Mouse (Mus musculus) activated CD4-positive, CD25-positive, alpha-beta regulatory T cell, adult 4 months (primary cell): Measurements from ENCODE around the gene Zdhhc20. TPM values are rescaled to one million over a fixed set of nuclear protein-coding genes. Genes with fewer than 3 reads are reported as not detected.
"Not testable (repeated sequence)": the region's sequence is repeated elsewhere in the genome, so short reads cannot be mapped to it uniquely, and the experiment has no call there.

Experiments used
- ATAC-seq: one replicate; pipeline ENCODE4 v1.8.0; 2017
- polyA plus RNA-seq, 2 experiments: library from polyadenylated mRNA; unstranded; fragments of 100-300 nt; shearing (Covaris generic); gene quantifications; one replicate each; pipeline ENCODE4 v1.2.1; 2017

The Zdhhc20 gene
- polyA plus RNA-seq = 100 to 1,000 TPM; 212 to 237 TPM

DNA sequence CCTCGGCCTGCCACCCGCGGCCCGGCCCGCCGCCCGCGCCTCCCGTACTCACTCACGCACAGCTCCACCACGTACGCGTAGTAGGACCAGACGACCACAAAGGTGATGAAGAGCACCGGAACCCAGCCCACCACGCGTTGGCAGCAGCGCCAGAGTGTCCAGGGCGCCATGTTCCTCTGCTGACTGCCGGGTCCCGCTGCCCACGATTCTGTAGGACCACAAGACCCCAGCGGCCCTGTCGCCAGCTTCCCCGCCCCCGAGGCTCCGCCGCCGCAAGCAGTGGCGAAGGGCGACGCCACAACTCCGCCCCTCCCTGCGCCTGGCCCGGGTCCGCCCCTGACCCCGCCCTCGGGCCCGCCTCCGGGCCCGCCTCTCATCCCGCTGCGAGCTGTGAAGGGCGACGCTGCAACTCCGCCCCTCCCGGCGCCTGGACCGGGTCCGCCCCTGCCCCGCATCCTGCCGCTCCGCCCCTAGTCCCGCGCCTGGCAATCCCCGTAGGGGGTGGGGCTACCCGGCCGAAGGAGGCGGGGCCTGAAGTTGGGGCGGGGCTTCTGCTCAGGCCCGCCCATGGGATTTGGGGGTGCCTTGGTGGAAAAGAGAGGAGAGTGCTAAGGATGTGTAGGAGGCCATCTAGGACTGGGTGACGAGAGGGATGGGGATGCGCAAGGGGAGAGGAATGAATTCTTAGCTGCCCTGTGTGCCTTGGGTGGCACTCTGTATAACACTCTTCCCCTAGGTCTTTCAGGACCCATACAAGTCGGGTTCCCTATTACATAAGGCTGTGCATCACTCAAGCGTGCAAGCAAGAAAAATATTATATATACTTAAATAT, at the start of gene Zdhhc20:
Gene Zdhhc20, minus strand, starts transcription at position 266 of the 832 bp plus-strand sequence.
- ATAC-seq = peak; percentile 91

- no peak for ATAC-seq
These were observed 47.2 kb upstream of the Zdhhc20 start for GRCm38 (mm10) chr14:57937297-57937696.

DNA sequence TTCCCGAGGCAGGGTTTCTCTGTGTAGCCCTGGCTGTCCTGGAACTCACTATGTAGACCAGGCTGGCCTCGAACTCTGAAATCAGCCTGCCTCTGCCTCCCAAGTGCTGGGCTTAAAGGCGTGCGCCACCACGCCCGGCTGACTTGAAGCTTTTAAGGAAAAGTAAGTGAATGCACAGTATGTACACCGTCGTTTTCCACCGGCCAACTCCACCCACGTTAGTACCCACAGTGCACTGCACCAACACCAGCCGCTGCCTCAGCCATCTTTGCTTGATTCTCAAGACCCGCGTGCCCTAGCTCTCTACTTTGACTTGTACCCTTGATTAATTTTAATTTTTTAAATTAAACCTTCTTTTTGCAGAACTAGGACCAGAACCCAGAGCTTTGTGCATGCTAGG, 44.6 kb upstream of the Zdhhc20 start:
- no peak for ATAC-seq

- ATAC-seq = no peak
These were observed 43.5 kb upstream of the Zdhhc20 start for GRCm38 (mm10) chr14:57933608-57934007.

DNA sequence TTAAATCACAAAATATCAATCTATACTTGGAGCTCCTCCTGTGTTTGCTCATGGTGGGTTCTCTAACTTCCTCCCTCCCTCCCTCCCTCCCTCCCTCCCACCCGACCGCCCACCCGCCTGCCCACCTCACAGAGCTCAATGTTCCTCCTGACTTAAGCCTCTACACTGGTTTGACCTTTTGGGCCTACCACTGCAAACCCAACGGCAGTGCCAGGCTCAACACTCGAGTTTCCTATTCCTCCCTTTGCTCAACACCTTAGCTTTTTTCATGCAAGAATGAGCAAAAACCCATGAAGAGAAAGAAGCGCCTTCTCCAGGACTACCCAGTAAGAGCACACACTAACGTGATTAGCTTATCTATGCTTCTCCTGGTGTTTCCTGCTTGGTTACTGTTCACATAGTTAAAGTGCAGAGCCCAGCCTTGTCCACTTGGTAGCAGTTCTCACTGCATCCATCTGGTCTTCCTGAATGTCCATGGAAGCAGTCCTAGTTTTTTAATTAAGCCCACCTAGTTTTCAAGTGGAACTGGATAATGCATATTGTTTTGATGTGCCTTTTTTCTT, 42.9 kb upstream of the Zdhhc20 start:
- no peak for ATAC-seq

DNA sequence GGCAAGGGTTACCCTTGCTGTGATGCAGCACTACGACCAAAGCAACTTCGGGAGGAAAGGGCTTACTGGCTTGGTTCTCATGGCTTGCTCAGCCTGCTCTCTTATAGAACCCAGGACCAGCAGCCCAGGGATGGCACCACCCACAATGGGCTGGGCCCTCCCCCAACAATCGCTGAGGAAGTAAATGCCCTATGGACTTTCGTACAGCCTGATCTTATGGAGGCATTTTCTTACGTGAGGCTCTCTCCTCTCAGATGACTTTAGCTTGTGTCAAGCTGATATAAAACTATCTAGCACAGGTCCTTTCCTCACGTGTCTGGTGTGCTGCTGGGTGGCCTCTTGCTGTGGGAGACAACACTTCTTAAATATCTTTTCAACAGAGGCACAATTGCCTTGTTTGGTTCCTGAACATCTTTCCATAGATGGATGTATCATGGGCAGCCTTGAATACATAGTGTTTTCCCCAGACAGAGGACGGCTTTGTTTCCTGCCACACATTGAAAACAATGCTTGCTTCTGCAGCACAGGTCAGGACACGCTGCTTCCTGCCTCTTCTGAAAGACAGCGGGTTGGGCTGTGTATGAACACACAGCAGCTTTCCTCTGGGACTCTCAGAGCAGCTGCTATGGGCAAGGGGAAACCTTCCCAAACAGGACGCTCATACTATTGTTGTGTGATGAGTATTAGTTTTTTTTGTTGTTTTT, 31.5 kb upstream of the Zdhhc20 start:
- no peak for ATAC-seq

DNA sequence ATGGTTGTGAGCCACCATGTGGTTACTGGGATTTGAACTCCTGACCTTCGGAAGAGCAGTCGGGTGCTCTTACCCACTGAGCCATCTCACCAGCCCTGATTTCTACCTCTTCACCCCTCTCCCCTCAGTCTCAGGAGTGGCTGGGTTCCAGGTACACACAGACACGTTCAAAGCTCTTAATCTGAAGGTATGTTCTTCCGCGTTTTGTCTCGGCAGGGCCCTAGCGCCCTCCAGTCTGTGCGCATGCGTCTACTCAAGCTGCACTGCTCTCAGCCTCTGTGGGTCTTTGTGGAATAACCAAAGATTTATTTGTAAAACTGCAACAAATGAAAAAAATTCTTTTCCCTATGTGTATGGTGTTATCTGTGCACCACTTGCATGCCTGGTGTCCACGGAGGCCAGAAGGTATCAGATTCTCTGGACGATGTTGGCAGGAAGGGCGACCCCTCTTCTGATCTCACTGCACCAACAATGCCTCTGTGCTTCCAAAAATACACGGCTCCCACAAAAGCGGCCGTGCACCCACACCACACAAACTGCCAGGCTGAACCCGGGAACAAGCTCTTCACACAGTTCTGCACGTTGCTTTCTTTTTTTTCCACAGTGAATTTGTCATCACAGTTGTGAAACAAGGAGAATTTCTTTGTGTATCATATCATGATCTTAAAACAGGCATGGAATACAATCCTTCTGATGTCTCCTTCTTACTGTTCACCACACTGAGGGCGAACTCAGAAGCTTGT, 30.7 kb upstream of the Zdhhc20 start:
- no peak for ATAC-seq

- ATAC-seq = no peak
These were observed 29.2 kb upstream of the Zdhhc20 start for GRCm38 (mm10) chr14:57919148-57919875.

DNA sequence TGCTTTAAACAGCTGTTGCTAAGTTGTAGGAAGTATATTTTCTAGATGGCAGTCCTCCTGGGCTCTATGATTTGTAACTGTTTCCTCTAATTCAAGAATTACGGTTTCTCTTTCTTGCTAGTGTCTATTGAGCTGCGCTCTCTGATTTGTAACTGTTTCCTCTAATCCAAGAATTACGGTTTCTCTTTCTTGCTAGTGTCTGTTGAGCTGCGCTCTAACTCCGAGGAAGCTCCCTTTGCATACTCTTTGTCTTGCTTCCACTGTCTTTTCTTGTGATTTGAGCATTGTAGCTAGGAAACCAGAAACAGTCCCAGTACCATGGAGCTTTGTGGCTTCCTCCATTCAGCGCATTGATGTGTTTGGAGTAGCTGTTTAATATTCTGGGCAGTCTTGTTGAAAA, 25.3 kb upstream of the Zdhhc20 start:
- ATAC-seq = no peak

DNA sequence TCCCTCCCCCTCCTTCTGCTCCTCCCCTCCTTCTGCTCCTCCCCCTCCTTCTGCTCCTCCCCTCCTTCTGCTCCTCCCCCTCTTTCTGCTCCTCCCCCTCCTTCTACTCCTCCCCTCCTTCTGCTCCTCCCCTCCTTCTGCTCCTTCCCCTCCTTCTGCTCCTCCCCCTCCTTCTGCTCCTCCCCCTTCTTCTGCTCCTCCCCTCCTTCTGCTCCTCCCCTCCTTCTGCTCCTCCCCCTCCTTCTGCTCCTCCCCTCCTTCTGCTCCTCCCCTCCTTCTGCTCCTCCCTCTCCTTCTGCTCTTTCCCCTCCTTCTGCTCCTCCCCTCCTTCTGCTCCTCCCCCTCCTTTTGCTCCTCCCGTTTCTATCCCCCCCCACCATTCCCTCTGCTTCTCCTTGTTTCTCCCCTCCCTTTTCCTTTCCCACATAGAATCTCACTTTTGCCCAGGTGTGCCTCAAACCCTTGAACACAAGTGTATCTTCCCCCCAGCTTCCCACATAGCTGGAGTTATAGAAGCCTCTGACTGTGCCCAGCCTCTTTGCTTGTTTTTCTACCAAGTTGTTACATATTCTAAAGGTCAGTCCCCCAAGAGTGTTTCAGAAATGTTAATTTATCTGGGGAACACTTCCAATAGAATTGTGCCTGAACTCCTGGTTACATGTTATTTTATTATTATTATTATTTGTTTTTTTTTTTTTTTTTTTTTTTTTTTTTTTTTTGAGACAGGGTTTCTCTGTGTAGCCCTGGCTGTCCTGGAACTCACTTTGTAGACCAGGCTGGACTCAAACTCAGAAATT, 22.3 kb upstream of the Zdhhc20 start:
- not testable (repeated sequence) for ATAC-seq

DNA sequence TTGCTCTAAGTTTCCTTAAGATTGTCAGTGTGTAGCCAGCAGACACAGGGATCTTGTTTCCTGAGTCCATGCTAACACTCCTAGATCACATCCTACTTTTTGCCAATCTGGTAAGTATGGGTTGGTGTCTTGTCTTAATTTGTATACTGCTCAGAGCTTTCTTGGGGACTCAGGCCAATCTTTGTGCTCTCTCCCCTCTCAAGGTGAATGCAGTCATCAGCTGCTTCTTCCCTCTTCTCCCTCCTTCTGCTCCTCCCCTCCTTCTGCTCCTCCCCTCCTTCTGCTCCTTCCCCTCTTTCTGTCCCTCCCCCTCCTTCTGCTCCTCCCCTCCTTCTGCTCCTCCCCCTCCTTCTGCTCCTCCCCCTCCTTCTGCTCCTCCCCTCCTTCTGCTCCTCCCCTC, 21.7 kb upstream of the Zdhhc20 start:
- ATAC-seq = not testable (repeated sequence)

- no peak for ATAC-seq
These were observed 21.2 kb upstream of the Zdhhc20 start for GRCm38 (mm10) chr14:57911316-57911715.

- peak; percentile 92 for ATAC-seq
These were observed 20.5 kb upstream of the Zdhhc20 start for GRCm38 (mm10) chr14:57910501-57911068.

DNA sequence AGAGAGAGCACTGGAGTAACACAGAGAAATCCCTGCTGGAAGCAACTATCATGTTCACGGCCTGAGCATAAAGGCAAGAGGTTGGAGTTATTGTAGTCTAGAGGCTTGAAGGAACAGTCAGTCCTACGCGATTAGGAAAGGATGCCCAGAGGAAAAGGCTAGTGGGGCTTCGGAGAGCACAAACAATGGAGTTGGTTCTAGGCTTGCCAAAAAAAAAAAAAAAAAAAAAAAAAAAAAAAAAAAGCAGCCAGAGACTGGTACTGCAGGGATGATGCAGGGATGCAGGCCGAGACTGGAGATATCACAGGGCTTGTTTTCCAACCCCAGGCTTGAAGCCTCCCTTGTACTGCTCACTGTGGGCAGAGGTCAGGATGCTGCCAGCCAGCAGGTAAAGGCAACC, 19.2 kb upstream of the Zdhhc20 start:
- no peak for ATAC-seq

GRCm38 (mm10) chr14:57908431-57908830, 18.4 kb upstream of the Zdhhc20 start:
- peak; percentile 55 for ATAC-seq

DNA sequence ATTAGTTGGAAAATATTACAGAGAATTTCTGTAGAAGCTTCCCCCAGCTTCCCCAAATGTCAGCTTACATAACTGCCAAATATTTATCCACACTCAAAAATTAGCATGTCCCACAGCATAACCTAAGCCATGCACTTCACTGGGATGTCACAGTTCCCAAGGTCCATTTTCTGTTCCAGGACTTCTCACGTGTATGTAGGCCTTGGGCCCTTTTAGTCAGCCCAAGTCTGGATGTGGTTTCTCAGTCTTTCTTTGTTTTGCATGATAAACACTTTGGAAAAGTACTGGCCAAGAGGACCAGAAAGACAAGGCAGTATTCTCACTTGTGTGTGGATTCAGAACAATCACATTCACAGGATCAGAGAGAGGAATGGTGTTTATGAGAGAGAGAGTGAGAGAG, 11.9 kb upstream of the Zdhhc20 start:
- ATAC-seq = no peak

DNA sequence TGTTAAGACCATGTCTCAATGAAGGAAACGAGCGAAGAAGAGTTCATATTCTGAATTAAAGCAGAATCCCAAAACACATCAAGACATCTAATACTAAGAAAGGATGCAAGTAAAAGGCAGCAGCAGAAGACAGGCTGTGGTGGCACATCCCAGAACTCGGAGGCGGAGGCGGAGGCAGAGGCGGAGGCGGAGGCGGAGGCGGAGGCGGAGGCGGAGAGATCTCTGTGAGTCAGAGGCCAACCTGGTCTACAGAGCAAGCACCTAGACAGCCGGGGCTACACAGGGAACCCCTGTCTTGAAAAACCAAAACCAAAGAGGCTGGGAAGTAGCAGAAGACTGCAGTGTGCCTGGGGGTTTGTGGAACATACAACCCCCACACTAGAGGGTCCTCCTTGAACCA, 6.8 kb upstream of the Zdhhc20 start:
- peak; percentile 75 for ATAC-seq

DNA sequence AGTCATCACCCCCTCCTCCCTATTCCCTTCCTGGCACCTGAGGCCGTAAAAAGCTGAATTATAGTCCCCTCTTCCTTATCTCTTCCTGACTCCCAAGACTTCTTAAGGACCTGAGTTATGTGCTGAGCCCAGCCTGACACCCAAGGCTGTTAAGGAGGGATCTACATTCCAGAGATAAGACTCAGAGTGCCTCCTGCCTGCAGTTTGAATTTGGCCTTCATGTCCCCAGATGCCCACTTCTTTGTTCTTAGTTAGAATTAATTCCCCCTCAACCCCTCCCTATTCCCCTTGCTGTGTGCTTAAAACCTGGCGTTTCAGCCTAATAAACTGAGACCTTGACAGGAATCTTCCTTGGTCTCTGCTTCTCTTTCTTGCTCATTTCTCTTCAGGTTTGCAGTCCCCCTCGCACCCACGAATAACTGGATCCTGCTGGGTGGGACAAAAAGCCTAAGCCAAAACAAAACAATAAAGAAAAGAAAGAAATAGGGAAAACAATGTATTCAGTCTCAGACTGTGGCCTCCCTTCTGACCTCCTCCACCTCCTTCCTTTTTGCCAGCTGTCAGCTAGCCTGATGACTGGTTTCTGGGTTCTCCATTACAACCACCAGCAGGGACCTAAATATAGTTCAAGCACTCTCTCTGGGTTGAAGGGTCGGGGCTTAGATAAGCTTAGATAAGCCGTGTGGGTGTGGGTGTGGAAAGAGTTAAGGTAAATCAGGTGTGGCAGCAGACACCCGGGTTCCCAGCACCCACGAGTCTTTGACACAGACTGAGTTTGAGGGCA, 6.2 kb upstream of the Zdhhc20 start:
- ATAC-seq = peak; percentile 45

GRCm38 (mm10) chr14:57894346-57894745, 4.3 kb upstream of the Zdhhc20 start:
- no peak for ATAC-seq

DNA sequence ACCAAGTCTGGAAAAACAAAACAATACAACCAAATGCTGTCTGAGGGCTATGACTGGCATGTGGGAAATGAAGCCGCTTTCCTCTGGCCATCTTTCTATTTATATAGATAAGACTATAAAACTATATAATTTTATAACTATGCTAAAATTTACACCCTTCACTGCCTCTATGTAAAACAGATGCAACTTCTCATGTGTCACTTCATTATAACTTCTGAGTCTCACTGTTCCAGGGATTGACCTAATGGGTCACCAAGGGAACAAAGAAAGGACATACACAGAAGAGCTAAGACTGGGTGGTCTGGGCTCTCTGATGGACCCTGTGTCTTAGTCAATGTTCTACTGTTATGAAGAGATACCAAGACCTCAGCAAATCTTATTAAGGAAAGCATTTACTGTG, 2.9 kb upstream of the Zdhhc20 start:
- ATAC-seq = no peak
